Mouse (Mus musculus): ENCODE data around the gene Golim4. TPM values are rescaled to one million over a fixed set of nuclear protein-coding genes. Genes with fewer than 3 reads are reported as not detected.

The Golim4 gene
- total RNA-seq, 2 experiments from 2014 or later: 14.7 to 16.9 TPM

- DNase-seq: no peak
Measured at GRCm38 (mm10) chr3:75926327-75926726, 30.4 kb downstream of the Golim4 start.

- DNase-seq: no peak
Measured at GRCm38 (mm10) chr3:75925123-75925522, 31.6 kb downstream of the Golim4 start.

DNA sequence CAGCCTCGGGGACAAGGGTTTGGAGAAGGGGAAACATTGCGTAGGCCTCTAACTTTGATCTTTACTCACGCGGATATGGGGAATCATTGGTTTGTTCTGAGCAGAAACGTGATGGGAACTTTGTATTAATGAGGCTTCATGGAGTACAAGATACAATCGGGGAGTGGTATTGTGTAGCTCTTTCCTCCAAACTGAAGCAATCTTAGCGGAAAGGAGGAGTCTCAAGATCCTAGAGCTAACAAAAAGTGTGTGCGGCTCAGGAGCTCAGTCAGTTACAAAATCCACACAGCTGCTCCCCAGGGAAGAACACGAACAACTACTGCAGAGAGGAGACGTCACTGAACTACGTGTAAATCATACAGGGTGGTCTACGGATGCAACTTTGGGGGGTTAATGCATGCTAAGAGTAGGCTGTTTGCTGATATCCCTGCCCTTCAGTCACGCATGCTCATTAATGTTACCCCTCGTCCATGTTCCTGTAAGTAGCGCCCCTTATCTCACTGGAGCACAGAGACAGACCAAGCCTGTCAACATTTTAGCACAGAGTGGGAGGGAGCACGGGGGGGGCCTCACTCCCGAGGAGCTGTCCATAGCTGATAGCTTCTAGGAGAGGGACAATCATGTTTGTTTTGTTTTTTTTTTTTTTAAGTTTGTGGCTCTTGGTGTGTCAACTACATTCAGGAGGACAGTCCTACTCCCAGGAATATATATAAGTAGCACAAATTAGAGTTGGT, 38.8 kb downstream of the Golim4 start:
- peak; percentile 12 to 20 for DNase-seq

- DNase-seq: no peak
Measured at GRCm38 (mm10) chr3:75912786-75913185, 44.0 kb downstream of the Golim4 start.

GRCm38 (mm10) chr3:75910768-75911167, 46.0 kb downstream of the Golim4 start:
- no peak for DNase-seq

GRCm38 (mm10) chr3:75910257-75910656, 46.5 kb downstream of the Golim4 start:
- DNase-seq: peak; percentile 33 to 60

DNA sequence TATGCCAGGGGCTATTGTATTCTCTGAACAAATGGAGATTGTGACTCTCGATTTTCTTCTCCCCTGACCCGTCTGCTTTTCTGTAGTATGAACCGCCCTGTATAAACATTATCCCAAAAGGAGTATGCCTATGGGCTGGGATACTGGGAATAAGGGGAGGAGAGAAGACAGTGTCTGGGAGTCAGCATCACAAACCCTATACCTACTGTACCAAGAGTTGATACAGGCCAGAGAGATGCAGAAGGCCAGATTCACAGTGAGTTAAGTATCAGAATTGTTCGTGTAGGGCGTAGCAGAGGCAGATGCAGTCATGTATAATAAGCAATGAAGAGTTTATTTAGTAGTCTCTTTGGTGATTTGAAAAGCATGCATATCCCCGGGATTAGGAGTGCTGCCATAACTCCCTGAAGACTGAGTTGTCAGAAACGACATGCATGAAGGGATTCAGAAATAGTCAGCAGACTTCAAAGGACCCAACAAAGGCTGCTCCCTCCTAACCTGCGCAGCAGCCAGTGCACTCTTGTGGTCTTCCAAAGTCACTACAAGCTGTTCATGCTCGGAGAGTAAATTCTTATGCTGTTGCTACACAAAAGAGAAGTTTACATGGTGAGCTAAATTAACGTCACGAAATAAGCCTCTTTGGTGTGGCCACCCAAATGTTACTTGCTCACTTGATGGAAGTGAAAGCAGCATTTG, 54.7 kb downstream of the Golim4 start:
- no peak for DNase-seq

DNA sequence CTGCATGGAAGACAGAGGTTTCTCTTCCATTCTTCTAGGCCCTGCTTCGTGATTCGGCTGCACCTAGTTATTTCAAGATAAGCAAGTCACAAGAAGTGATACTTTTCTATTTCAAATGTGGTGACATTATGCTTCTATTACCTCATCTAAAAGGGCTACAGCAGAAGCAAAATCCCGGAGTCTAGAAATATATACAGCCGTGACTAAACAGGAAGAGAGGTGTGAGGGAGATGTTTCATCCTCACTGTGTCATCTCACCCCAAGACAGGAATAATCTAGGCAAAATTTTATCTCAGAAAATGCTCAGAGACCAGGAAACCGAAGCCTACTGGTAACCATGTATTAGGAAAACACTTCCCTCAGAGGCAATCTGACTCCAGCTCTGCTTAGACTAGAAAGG, 61.7 kb downstream of the Golim4 start:
- DNase-seq: no peak

DNA sequence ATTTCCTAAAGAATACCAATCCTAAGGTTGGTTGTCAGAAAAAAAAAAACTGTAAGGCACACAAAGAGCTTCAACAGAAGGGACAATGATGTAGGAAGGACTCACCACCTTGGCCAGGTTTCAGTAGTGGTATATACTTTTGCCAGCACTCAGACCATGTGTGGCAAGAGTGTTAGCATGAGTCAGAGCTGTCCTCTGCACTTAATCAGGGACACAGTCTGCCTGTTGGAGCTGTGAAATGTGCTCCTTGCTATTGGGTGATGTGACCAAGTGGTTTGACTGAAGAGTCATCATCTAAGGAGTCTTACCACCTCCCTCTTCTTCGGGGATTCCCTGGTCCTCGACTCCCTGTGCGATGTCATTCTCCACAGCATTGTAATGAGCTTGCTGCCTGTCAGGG, 65.2 kb downstream of the Golim4 start:
- no peak for DNase-seq

- DNase-seq: no peak
Measured at GRCm38 (mm10) chr3:75889323-75889722, 67.4 kb downstream of the Golim4 start.

GRCm38 (mm10) chr3:75881582-75881981, 75.2 kb downstream of the Golim4 start:
- DNase-seq: peak in 1 of 2 experiments; percentile 4

DNA sequence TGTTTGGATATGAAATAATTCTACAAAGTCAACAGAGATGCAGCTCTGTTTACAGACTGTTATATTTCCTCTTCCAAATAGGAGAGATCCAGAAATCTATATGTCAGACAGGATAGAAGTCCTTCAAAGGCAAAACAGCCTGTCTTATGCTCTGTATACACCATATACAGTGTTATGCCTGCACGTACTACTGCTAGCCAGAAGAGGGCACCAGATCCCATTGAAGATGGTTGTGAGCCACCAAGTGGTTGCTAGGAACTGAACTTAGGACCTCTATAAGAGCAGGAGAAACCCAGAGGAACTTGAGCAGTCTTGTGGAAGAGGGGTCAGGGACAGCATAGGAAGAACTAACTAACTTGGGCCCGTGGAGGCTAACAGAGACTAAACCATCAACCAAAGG, 77.5 kb downstream of the Golim4 start:
- DNase-seq: no peak

GRCm38 (mm10) chr3:75868886-75869285, 87.9 kb downstream of the Golim4 start:
- DNase-seq: peak; percentile 51 to 66

- no peak for DNase-seq
Measured at GRCm38 (mm10) chr3:75864203-75864602, 92.5 kb downstream of the Golim4 start.

DNA sequence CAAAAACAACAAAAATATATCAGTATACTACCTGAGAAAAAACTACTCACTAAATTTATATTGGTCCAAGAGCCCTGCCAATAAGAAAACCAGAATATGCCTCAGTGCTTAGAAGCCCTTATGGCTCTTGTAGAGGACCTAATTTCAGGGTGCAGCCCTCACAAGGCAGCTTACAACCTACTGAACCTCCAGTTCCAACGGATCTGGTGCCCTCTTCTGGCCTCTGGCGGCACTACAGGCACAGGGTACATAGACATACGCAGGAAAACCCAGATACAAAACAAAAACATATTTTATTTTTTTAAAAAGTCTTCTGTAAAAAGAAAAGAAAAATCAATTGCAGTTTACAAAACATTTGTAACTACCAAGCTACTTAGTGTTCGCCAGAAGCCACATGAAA, 95.1 kb downstream of the Golim4 start:
- peak; percentile 23 to 65 for DNase-seq

DNA sequence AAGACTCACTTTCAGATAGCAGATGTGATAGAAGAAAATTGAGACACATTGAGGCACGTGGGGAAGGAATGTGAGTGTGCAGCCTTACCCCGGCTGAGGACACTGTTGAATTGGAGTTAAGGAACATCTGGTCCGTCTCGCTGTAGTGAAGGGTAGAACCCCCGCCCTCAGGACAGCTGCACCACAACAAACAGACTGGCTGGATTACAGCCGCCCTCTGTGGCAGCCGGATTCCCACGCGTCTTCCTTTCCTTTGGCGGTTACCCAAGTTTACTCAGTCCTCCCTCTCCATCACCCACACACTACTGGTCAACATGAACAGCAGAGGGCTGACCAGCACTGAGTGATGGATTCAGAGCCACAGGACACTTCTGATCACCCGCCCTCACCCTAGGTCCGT, 96.0 kb downstream of the Golim4 start:
- DNase-seq: peak; percentile 68 to 79

DNA sequence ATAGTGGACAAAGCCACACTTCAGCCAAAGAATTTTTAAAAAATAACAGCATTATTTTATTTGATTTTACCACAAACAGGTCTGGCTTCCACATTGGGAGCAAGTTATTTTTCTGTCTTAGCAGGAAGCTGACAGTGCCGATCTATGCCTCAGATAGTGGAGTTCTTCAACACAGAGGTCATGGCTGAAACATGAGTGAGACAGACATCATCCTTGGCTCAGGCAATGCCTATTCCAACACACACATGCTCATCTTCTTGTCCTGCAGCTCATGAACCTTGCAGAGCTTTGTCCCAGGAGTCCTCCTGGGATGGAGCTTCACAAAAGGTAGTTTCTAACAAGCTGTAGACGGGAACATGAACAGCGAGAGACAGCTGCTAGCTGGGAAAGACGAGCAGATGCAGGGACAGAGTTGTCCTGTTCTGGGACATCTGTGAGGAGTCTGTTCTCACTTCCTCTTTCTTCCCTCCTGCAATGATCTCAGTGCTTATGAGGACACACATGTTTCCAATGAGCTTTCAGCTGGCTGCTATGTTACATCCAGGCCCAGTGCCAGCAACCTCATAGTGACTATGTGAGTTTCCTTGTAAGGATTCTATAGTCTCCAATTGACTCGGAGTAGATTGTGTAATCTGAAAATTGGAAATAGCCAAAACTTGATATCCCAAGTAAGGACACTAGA, 121.3 kb downstream of the Golim4 start:
- DNase-seq: peak; percentile 47 to 51

GRCm38 (mm10) chr3:75834827-75835226, 121.9 kb downstream of the Golim4 start:
- DNase-seq: no peak

Other genes with a start within 250 kb of the Golim4 start
- gene Gm29133, start 208.8 kb downstream of the Golim4 start, total RNA-seq (2021): not detected
- not detected for gene Fstl5, start 117.3 kb upstream of the Golim4 start, total RNA-seq (2021)

Data from heart, adult 18-20 months (tissue).